Mouse (Mus musculus): Measurements from ENCODE around the gene Sfn. TPM values are rescaled to one million over a fixed set of nuclear protein-coding genes. Genes with fewer than 3 reads are reported as not detected.

Sfn gene
- polyA plus RNA-seq, 1 experiment = 11.9 TPM

DNA sequence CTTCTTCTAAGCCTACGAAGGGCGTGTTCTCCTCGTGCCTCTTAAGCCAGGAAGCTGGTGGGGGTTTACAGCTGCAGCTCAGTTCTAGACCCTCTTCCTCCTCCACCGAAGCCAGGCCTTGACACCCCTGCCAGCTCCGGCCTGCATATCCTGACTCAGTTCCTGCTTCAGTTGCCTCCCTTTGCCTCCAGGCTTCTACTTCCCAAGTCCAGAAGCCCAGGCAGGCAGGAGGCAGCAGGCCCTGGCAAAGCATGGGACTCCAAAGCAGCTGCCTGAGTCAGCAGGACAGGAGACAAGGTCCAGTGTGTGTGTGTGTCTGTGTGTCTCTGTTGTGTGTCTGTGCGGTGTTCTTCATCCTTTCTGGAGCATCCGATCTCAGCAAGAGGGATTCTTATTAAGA is 2.2 kb upstream of the Sfn start:
- no peak for DNase-seq (ENCODE audit: low read depth)
- TF ChIP-seq CTCF (IDR thresholded peaks at IDR 0.05; ENCODE audit: borderline replicate concordance, extremely low read depth, insufficient read depth, insufficient read length) (no peak), POLR2A (IDR thresholded peaks at IDR 0.05; ENCODE audit: borderline replicate concordance, extremely low read depth, insufficient read depth, insufficient read length, poor library complexity, severe bottlenecking) (no peak)

DNA sequence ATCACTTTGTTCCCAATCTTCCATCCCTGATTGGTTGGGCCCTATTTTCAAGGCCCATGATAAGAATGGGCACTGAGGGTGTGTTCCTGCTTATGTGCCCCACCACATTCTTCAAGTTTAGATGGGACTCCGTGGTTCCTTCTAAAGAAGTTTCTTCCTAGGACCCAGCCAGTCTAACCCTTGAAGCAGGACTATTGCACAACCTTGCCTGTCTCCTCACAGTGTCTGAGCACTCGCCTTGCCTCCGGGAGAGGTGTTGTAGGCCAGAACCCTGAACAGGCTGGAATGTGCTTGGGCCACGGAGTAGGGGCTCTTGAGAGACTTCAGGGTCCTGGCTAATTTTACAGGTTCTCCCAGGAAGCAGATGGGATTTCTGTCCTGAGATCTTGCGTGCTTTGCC is 1.1 kb upstream of the Sfn start:
- TF ChIP-seq POLR2A (IDR thresholded peaks at IDR 0.05; ENCODE audit: borderline replicate concordance, extremely low read depth, insufficient read depth, insufficient read length, poor library complexity, severe bottlenecking) (no peak), CTCF (IDR thresholded peaks at IDR 0.05; ENCODE audit: borderline replicate concordance, extremely low read depth, insufficient read depth, insufficient read length) (no peak)
- no peak for DNase-seq (ENCODE audit: low read depth)

DNA sequence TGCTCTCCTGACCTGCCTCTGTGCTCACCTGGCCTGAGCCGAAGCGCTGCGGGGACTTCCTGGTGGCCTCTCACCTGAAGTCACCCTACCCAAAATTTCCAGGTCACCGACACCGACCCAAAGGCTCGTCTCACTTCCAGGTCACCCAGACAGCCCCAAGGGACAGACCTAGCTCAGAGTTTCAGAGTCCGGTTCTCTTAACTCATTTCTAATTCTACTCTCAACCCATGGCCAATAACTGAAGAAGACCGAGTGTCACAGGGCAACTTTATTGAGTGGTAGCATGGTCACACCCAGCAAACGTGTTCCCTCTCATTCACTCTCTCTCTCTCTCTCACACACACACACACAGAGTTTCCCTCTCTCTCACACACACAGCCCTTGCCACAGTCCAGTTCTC is 1.7 kb downstream of the Sfn start:
- TF ChIP-seq CTCF (IDR thresholded peaks at IDR 0.05; ENCODE audit: borderline replicate concordance, extremely low read depth, insufficient read depth, insufficient read length) = no peak
- DNase-seq (ENCODE audit: low read depth) = no peak

DNA sequence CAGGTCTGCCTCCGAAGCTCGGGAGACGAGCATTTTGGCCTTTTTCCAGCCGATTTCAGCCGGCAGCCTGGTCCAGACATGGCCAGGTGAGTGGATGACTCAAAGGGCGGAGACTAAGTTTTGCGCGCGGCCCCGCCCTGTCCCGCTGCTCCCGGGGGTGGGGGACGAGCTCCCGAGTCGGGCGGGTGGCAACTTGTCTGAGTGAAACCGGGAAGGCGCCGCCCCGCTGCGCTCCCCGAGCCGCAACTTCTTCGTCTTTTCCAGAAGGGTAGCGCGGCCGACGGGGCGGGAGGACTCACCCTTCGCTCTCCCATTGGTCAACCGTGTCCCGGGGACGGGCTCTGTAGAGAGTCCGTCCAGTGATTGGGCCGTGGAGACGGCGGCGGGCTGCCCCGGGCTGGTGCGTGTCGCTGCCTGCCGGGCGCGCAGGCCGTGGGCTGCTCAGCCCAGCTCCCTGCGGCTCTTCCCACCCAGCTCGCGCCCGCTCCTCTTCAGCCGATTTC is 2.3 kb downstream of the Sfn start:
- peak; percentile 83 for DNase-seq (ENCODE audit: low read depth)
- no peak for TF ChIP-seq CTCF (IDR thresholded peaks at IDR 0.05; ENCODE audit: borderline replicate concordance, extremely low read depth, insufficient read depth, insufficient read length)
- no peak for TF ChIP-seq POLR2A (IDR thresholded peaks at IDR 0.05; ENCODE audit: borderline replicate concordance, extremely low read depth, insufficient read depth, insufficient read length, poor library complexity, severe bottlenecking)

DNA sequence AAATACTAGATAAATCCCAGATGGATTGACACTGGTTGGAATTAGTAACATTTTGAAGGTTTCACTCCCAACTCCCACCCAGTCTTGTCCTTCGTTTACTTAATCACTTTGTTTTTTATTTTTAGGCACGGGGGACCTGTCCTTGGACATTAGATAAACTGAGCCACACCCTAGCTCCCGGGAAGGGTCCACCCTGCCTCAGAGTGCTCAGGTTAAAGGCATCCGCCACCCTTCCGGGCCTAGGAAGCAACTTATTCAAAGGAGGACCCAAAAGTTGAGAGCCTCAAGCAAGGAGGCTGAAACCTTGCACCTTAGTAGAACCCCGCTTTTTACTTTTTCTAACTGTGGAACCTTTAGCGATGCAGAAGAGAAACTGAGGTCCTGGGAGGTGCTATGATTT is 2.9 kb downstream of the Sfn start:
- DNase-seq (ENCODE audit: low read depth) = no peak
- TF ChIP-seq CTCF (IDR thresholded peaks at IDR 0.05; ENCODE audit: borderline replicate concordance, extremely low read depth, insufficient read depth, insufficient read length) = no peak
- no peak for TF ChIP-seq POLR2A (IDR thresholded peaks at IDR 0.05; ENCODE audit: borderline replicate concordance, extremely low read depth, insufficient read depth, insufficient read length, poor library complexity, severe bottlenecking)

DNA sequence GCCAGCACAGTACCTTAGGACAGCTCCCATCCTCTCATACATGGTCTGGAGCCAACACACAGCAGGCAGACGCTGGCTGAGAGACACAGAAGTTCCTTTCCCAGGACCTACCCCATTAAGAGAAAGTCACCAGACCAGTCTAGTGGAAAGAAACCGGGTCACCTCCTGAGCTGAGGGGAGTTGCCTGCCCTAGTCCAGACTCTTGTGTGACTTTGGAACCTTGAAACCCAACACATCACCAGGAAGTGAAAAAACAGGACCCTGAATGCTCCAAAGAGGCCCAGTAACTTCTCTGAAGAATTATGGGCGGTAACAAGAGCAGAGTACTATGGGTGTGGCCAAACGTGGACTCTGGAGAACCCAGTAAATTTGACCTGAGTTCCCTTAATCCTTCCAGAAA is 3.4 kb downstream of the Sfn start:
- no peak for DNase-seq (ENCODE audit: low read depth)
- TF ChIP-seq POLR2A (IDR thresholded peaks at IDR 0.05; ENCODE audit: borderline replicate concordance, extremely low read depth, insufficient read depth, insufficient read length, poor library complexity, severe bottlenecking) (no peak), CTCF (IDR thresholded peaks at IDR 0.05; ENCODE audit: borderline replicate concordance, extremely low read depth, insufficient read depth, insufficient read length) (no peak)

DNA sequence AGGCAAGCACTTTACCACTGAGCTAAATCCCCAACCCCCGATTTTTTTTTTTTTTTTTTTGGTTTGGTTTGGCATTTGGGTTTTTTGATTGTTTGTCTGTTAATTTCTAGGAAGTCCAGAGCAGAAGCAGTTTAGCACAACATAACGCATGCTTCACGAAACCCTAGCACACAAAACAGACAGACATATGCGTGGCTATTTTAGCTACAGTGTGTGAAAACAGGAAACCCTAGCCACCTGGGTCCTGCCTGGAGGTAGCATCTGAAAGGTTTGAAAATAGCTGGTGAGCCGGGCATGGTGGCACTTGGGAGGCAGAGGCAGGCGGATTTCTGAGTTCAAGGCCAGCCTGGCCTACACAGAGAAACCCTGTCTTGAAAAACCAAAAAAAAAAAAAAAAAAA is 5.9 kb downstream of the Sfn start:
- TF ChIP-seq POLR2A (IDR thresholded peaks at IDR 0.05; ENCODE audit: borderline replicate concordance, extremely low read depth, insufficient read depth, insufficient read length, poor library complexity, severe bottlenecking) = no peak
- TF ChIP-seq CTCF (IDR thresholded peaks at IDR 0.05; ENCODE audit: borderline replicate concordance, extremely low read depth, insufficient read depth, insufficient read length) = no peak
- DNase-seq (ENCODE audit: low read depth) = no peak

DNA sequence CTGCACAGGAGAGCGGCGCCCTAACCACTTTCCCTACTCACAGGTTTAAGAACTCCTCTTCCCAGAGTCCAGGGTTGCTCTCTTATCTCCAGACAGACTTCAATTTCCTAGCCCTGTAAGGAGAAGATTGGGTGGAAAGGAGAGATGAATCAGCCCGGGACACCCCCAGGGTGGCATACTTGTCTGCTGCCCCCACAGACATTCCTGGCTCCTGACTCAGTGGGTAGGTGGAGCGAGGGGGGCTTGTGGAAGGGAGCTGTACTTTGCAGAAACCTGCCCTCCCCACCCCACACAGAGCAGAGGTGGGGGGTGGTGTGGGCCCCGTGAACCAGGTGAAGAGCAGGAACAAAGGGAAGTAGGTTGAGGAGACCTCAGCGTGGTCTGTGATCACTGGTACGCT is 6.4 kb downstream of the Sfn start:
- no peak for TF ChIP-seq CTCF (IDR thresholded peaks at IDR 0.05; ENCODE audit: borderline replicate concordance, extremely low read depth, insufficient read depth, insufficient read length)
- no peak for TF ChIP-seq POLR2A (IDR thresholded peaks at IDR 0.05; ENCODE audit: borderline replicate concordance, extremely low read depth, insufficient read depth, insufficient read length, poor library complexity, severe bottlenecking)
- DNase-seq (ENCODE audit: low read depth) = no peak

DNA sequence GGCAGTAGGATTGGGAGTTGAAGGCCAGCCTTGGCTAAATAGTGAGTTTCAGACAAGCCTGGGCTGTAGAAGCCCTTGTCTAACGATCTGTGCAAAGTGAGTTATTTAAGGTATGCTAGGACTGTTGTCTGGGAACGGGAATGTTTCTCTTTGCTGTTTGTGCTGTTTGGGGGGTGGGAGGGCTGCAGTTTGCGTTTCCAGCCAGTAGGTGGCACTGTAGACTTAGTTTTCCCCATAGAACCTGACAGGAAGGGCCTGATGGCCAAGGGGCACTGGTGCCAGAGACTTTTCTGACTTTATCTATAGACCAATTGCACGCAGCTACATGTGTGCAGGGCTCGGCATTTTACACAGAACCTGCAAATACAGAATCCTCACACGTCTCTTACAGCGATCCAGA is 9.4 kb downstream of the Sfn start:
- peak; percentile 75 for DNase-seq (ENCODE audit: low read depth)
- TF ChIP-seq POLR2A (IDR thresholded peaks at IDR 0.05; ENCODE audit: borderline replicate concordance, extremely low read depth, insufficient read depth, insufficient read length, poor library complexity, severe bottlenecking) (no peak), CTCF (IDR thresholded peaks at IDR 0.05; ENCODE audit: borderline replicate concordance, extremely low read depth, insufficient read depth, insufficient read length) (peak; percentile 93)

DNA sequence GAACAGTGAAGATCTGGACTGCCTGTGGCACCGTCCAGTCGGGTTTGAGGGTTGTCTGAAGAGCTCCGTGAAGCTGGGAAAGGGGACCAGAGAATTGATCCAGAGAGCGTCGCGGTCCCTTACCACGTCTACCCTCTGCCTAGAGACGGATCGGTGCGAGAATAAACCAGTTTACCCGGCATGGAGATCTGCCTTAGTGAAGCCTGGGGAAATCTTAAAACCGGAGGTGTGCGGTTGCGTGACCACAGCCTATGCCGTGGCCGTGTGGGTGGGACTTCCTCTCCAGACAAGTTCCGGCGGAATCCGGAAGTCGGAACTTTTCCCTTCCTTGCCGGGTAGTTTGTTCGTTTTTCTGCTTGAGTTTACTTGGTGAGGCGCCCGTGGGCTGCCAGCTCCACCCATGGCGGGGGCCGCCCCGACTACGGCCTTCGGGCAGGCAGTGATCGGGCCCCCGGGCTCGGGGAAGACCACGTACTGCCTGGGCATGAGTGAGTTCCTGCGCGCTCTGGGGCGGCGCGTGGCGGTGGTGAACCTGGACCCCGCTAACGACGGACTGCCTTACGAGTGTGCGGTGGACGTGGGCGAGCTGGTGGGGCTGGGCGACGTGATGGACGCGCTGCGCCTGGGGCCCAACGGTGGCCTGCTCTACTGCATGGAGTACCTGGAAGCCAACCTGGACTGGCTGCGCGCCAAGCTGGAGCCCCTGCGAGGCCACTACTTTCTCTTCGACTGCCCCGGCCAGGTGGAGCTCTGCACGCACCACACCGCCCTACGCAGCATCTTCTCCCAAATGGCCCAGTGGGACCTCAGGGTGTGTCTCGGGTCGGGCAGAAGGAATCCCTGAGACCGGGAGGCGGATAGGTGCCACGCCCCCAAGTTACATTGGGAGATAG is 17.7 kb downstream of the Sfn start, which contains the start of gene Gpn2:
Gene Gpn2, plus strand, starts transcription at position 304 of the 893 bp plus-strand sequence.
- DNase-seq (ENCODE audit: low read depth) = peak; percentile 95
- TF ChIP-seq POLR2A (IDR thresholded peaks at IDR 0.05; ENCODE audit: borderline replicate concordance, extremely low read depth, insufficient read depth, insufficient read length, poor library complexity, severe bottlenecking) (peak; percentile 42; the same call in 1 of the 2 replicates), CTCF (IDR thresholded peaks at IDR 0.05; ENCODE audit: borderline replicate concordance, extremely low read depth, insufficient read depth, insufficient read length) (no peak)

DNA sequence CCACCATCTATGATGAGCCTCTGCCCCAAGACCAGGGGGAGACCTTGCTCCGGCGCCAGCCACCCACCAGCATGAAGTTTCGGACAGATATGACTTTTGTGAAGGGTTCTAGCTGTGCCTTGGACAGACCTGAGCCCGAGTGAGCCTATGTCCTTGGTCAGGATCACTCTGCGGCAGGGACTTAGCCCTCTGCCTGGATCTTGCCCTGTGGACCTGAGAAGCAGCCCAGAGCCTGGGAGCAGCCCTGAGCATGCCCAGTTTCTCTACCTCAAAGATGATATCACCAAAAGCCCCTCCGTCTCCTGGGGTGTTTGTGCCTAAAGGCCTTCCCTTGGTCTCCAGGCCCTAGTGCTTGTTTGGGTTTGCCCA is 18.3 kb downstream of the Sfn start:
- no peak for TF ChIP-seq POLR2A (IDR thresholded peaks at IDR 0.05; ENCODE audit: borderline replicate concordance, extremely low read depth, insufficient read depth, insufficient read length, poor library complexity, severe bottlenecking)
- no peak for TF ChIP-seq CTCF (IDR thresholded peaks at IDR 0.05; ENCODE audit: borderline replicate concordance, extremely low read depth, insufficient read depth, insufficient read length)

DNA sequence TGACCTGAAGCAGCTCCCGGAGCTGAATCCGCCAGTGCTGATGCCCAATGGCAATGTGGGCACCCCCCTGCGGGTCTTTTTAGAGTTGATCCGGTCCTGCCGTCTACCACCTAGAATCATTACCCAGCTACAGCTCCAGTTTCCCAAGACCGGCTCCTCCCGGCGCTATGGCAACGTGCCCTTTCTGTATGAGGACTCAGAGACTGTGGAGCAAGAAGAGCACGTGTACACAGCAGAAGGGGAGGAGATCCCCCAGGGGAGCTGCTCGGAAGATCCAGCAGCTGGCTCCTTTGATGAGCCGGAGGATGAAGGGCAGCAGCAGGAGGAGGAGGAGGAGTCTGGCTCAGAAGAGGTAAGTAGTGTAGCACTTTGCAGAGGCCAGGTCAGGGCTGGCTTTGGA is 24.0 kb downstream of the Sfn start:
- no peak for DNase-seq (ENCODE audit: low read depth)
- TF ChIP-seq POLR2A (IDR thresholded peaks at IDR 0.05; ENCODE audit: borderline replicate concordance, extremely low read depth, insufficient read depth, insufficient read length, poor library complexity, severe bottlenecking) = no peak
- no peak for TF ChIP-seq CTCF (IDR thresholded peaks at IDR 0.05; ENCODE audit: borderline replicate concordance, extremely low read depth, insufficient read depth, insufficient read length)

More for the DNA sequence above, 18.3 kb downstream of the Sfn start:
- no peak for DNase-seq (ENCODE audit: low read depth)
